Mouse (Mus musculus): ENCODE data around the gene Olfr519. TPM values are rescaled to one million over a fixed set of nuclear protein-coding genes. Genes with fewer than 3 reads are reported as not detected.

The Olfr519 gene
- total RNA-seq (2015) (not detected in 2 replicates), total RNA-seq (2017) (not detected in 2 replicates)

- ATAC-seq (ENCODE audit: poor library complexity, severe bottlenecking), result no peak
Observed at GRCm38 (mm10) chr7:108894320-108894719, at the start of gene Olfr519. Gene Olfr519 (minus strand): TSS chr7:108894420.

GRCm38 (mm10) chr7:108944002-108944401 lies 49.8 kb upstream of the Olfr519 start:
- peak; percentile 93 for ATAC-seq (ENCODE audit: poor library complexity, severe bottlenecking)

- no peak for ATAC-seq (ENCODE audit: poor library complexity, severe bottlenecking)
Observed at GRCm38 (mm10) chr7:108941466-108941865, 47.2 kb upstream of the Olfr519 start.

- ATAC-seq (ENCODE audit: poor library complexity, severe bottlenecking), result no peak
Observed at GRCm38 (mm10) chr7:108936591-108936990, 42.4 kb upstream of the Olfr519 start.

GRCm38 (mm10) chr7:108935411-108935810 lies 41.2 kb upstream of the Olfr519 start:
- ATAC-seq (ENCODE audit: poor library complexity, severe bottlenecking), result no peak

- ATAC-seq (ENCODE audit: poor library complexity, severe bottlenecking), result no peak
Observed at GRCm38 (mm10) chr7:108934836-108935235, 40.6 kb upstream of the Olfr519 start.

GRCm38 (mm10) chr7:108933794-108934731 lies 39.8 kb upstream of the Olfr519 start, which contains the start of gene Eif3f:
Gene Eif3f (plus strand): TSS chr7:108934417.
- peak; percentile 92 for ATAC-seq (ENCODE audit: poor library complexity, severe bottlenecking)

- peak; percentile 38 for ATAC-seq (ENCODE audit: poor library complexity, severe bottlenecking)
Observed at GRCm38 (mm10) chr7:108929726-108930393, 35.6 kb upstream of the Olfr519 start, which contains the start of gene Nlrp10. Gene Nlrp10 (minus strand): TSS chr7:108930178.

- ATAC-seq (ENCODE audit: poor library complexity, severe bottlenecking), result no peak
Observed at GRCm38 (mm10) chr7:108928280-108929188, 34.3 kb upstream of the Olfr519 start.

- ATAC-seq (ENCODE audit: poor library complexity, severe bottlenecking), result peak; percentile 53
Observed at GRCm38 (mm10) chr7:108927043-108927442, 32.8 kb upstream of the Olfr519 start.

- no peak for ATAC-seq (ENCODE audit: poor library complexity, severe bottlenecking)
Observed at GRCm38 (mm10) chr7:108903969-108904368, 9.7 kb upstream of the Olfr519 start.

- no peak for ATAC-seq (ENCODE audit: poor library complexity, severe bottlenecking)
Observed at GRCm38 (mm10) chr7:108884906-108885305, 9.3 kb downstream of the Olfr519 start, which contains the start of gene Olfr518. Gene Olfr518 (minus strand): TSS chr7:108885006.

GRCm38 (mm10) chr7:108872279-108872678 lies 21.9 kb downstream of the Olfr519 start, which contains the start of gene Olfr517:
Gene Olfr517 (minus strand): TSS chr7:108872379.
- no peak for ATAC-seq (ENCODE audit: poor library complexity, severe bottlenecking)

- no peak for ATAC-seq (ENCODE audit: poor library complexity, severe bottlenecking)
Observed at GRCm38 (mm10) chr7:108850429-108850828, 43.8 kb downstream of the Olfr519 start, which contains the start of gene Olfr516. Gene Olfr516 (minus strand): TSS chr7:108850529.

Other genes starting within 250 kb of the Olfr519 start
- not detected in 2 replicates for gene Olfr509, start 242.5 kb downstream of the Olfr519 start, total RNA-seq (2015)
- not detected in 2 replicates for gene Olfr509, start 242.5 kb downstream of the Olfr519 start, total RNA-seq (2017)
- gene Olfr510, start 228.0 kb downstream of the Olfr519 start, total RNA-seq (2015), result not detected in 2 replicates
- not detected in 2 replicates for gene Olfr510, start 228.0 kb downstream of the Olfr519 start, total RNA-seq (2017)
- not detected in 2 replicates for gene Olfr512, start 181.1 kb downstream of the Olfr519 start, total RNA-seq (2015)
- not detected in 2 replicates for gene Olfr512, start 181.1 kb downstream of the Olfr519 start, total RNA-seq (2017)
- not detected in 2 replicates for gene Olfr513, start 143.4 kb downstream of the Olfr519 start, total RNA-seq (2015)
- not detected in 2 replicates for gene Olfr513, start 143.4 kb downstream of the Olfr519 start, total RNA-seq (2017)
- gene Olfr514, start 68.4 kb downstream of the Olfr519 start, total RNA-seq (2015), result not detected in 2 replicates
- not detected in 2 replicates for gene Olfr514, start 68.4 kb downstream of the Olfr519 start, total RNA-seq (2017)
- not detected in 2 replicates for gene Olfr516, start 43.9 kb downstream of the Olfr519 start, total RNA-seq (2015)
- not detected in 2 replicates for gene Olfr516, start 43.9 kb downstream of the Olfr519 start, total RNA-seq (2017)
- not detected in 2 replicates for gene Olfr517, start 22.0 kb downstream of the Olfr519 start, total RNA-seq (2015)
- not detected in 2 replicates for gene Olfr517, start 22.0 kb downstream of the Olfr519 start, total RNA-seq (2017)
- gene Olfr518, start 9.4 kb downstream of the Olfr519 start, total RNA-seq (2015), result not detected in 2 replicates
- gene Olfr518, start 9.4 kb downstream of the Olfr519 start, total RNA-seq (2017), result not detected in 2 replicates
- gene Nlrp10, start 35.8 kb upstream of the Olfr519 start, total RNA-seq (2015), result 0.80 and 0.96 TPM in 2 replicates
- gene Nlrp10, start 35.8 kb upstream of the Olfr519 start, total RNA-seq (2017), result 0.53 and 1.6 TPM in 2 replicates
- gene Eif3f, start 40.0 kb upstream of the Olfr519 start, total RNA-seq (2015), result 208 and 215 TPM in 2 replicates
- 65.0 and 75.5 TPM in 2 replicates for gene Eif3f, start 40.0 kb upstream of the Olfr519 start, total RNA-seq (2017)
- gene Tub, start 55.9 kb upstream of the Olfr519 start, total RNA-seq (2015), result not detected in 2 replicates
- gene Tub, start 55.9 kb upstream of the Olfr519 start, total RNA-seq (2017), result not detected in 2 replicates
- 0.05 TPM in 1 of 2 replicates, not detected in the other for gene Ric3, start 188.9 kb upstream of the Olfr519 start, total RNA-seq (2015)
- gene Ric3, start 188.9 kb upstream of the Olfr519 start, total RNA-seq (2017), result 0.08 and 0.33 TPM in 2 replicates

All from megakaryocyte, adult 5-6 weeks (primary cell).